Mouse (Mus musculus) kidney, embryonic 14.5 days (tissue): ENCODE results near the gene Gm13275. TPM values are rescaled to one million over a fixed set of nuclear protein-coding genes. Genes with fewer than 3 reads are reported as not detected.
"Not testable (repeated sequence)": the region's sequence is repeated elsewhere in the genome, so short reads cannot be mapped to it uniquely, and the experiment has no call there.

ENCODE experiments used
- ATAC-seq: fragments of 200-750 bp; cut with Nextera tagmentation; 2 replicates; pipeline ENCODE4 v1.8.0; 2017; ENCODE audit warnings: moderate number of reproducible peaks, mild to moderate bottlenecking, moderate TSS enrichment, moderate library complexity; ENCODE audit not compliant: low FRiP score, low TSS enrichment
- H3K27ac ChIP-seq: fragments of 300-500 bp; sonication (generic); 2 replicates; pipeline ENCODE4 v1.5.1; 2014; ENCODE audit warnings: low read depth, mild to moderate bottlenecking, low read length, moderate library complexity, mixed read lengths
- H3K27me3 ChIP-seq: fragments of 300-500 bp; sonication (generic); 2 replicates; pipeline ENCODE4 v1.6.1; 2014; ENCODE audit warnings: mild to moderate bottlenecking, low read length; ENCODE audit not compliant: control insufficient read depth, insufficient read depth
- H3K36me3 ChIP-seq: fragments of 300-500 bp; sonication (generic); 2 replicates; pipeline ENCODE4 v1.6.1; 2014; ENCODE audit warnings: low read length, mixed read lengths; ENCODE audit not compliant: control insufficient read depth, insufficient read depth
- H3K4me1 ChIP-seq: fragments of 300-500 bp; sonication (generic); 2 replicates; pipeline ENCODE4 v1.6.1; 2014; ENCODE audit warnings: low read length, mixed read lengths; ENCODE audit not compliant: control insufficient read depth, insufficient read depth
- H3K4me2 ChIP-seq: fragments of 300-500 bp; sonication (generic); replicated peaks from 2 replicates; pipeline ENCODE4 v1.6.1; 2014; ENCODE audit warnings: low read depth, mild to moderate bottlenecking, low read length
- H3K4me3 ChIP-seq: fragments of 300-500 bp; sonication (generic); 2 replicates; pipeline ENCODE4 v1.5.1; 2014; ENCODE audit warnings: mild to moderate bottlenecking, low read length
- H3K9ac ChIP-seq: fragments of 300-500 bp; sonication (generic); 2 replicates; pipeline ENCODE4 v1.6.1; 2014; ENCODE audit warnings: low read depth, mild to moderate bottlenecking, low read length, moderate library complexity
- H3K9me3 ChIP-seq: fragments of 300-500 bp; sonication (generic); 2 replicates; pipeline ENCODE4 v1.6.1; 2016; ENCODE audit warnings: low read length; ENCODE audit not compliant: control insufficient read depth
- WGBS: fragments of 180-500 bp; shearing (Covaris S2); extraction: QIAGEN DNeasy Blood & Tissue Kit; methylation state at CpG from one replicate; pipeline ENCODE4 v1.1.7; 2014; 5-methylcytosine and 5-hydroxymethylcytosine counted together
- polyA plus RNA-seq: library from polyadenylated mRNA; unstranded; fragments of >200 nt; fragmentation: Nextera tagmentation; extraction: Ambion mirVana; gene quantifications from 2 replicates; pipeline ENCODE4 v1.2.1, GENCODE M21; 2014

Gene Gm13275
- polyA plus RNA-seq, 1 experiment from 2014 or later: not detected

- H3K27me3 ChIP-seq, H3K36me3 ChIP-seq, H3K9ac ChIP-seq, H3K4me2 ChIP-seq, H3K9me3 ChIP-seq, ATAC-seq, H3K4me1 ChIP-seq, H3K4me3 ChIP-seq, H3K27ac ChIP-seq: not testable (repeated sequence)
- 70% methylated on average over 6 of the region's 8 CpGs for WGBS
These were observed 32.5 kb upstream of the Gm13275 start for GRCm38 (mm10) chr4:88761776-88762175.

DNA sequence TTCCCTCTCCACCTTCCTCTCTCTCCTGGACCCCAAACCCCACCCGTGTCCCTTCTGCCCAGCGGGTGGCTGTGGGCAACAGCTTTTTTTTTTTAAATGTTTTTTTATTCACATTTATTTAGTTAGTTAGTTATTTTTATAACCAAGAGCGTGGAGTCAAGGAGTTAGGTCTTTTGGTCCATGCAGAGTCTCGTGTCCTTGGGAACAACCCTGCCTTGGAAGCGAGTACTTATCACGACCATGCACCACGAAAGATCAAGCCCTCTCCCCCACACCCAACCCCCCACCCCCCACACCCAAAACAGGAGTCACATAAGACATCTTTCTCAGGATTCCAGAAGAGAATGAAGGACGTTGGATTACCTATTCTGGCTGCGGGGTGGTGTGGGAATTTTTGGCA, 31.9 kb upstream of the Gm13275 start:
- not testable (repeated sequence) for H3K4me3 ChIP-seq, H3K4me1 ChIP-seq, H3K27me3 ChIP-seq, H3K9me3 ChIP-seq, ATAC-seq, H3K4me2 ChIP-seq, H3K36me3 ChIP-seq, H3K27ac ChIP-seq, H3K9ac ChIP-seq
- WGBS: 60% methylated on average over 7 of the region's 9 CpGs

DNA sequence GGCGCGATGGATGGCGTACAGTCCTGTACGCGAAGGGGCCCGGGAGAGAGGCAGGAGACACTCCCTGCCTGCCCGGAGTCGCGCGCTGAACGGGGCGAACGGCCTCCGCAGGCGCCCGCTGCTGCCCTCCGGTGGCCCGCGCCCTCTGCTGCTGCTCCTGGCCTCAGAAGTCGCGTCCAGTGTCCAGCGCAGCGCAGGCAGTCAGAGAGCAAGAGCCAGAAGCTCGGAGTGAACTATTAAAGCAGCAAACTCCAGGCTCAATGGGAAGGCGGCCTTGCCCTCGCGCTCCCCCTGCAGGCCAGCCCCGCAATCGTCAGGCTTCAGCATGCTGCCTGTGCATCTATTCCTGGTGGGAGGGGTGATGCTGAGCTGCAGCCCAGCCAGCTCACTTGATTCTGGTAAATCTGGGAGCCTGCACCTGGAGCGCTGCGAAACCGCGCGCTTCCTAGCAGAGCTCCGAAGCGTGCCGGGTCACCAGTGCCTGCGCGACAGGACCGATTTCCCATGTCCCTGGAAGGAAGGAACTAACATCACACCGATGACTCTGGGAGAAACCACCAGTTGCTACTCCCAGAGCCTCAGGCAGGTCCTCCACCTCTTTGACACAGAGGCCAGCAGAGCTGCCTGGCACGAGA, 30.8 kb upstream of the Gm13275 start:
- not testable (repeated sequence) for H3K9ac ChIP-seq, ATAC-seq, H3K36me3 ChIP-seq, H3K4me1 ChIP-seq, H3K27ac ChIP-seq, H3K9me3 ChIP-seq, H3K27me3 ChIP-seq
- Histone ChIP-seq H3K4me3 (peak overlapping the region; percentile 20), H3K4me2 (peak overlapping the region; percentile 22)
- 3% methylated on average over 20 of the region's 42 CpGs for WGBS

- H3K4me1 ChIP-seq, H3K4me2 ChIP-seq, ATAC-seq, H3K9ac ChIP-seq, H3K4me3 ChIP-seq, H3K36me3 ChIP-seq, H3K27ac ChIP-seq, H3K9me3 ChIP-seq, H3K27me3 ChIP-seq: not testable (repeated sequence)
- WGBS: no CpG with 5 or more reads among the region's 32 CpGs
These were observed 20.8 kb upstream of the Gm13275 start, which contains the start of gene Gm13290 for GRCm38 (mm10) chr4:88773534-88773933. Gene Gm13290 (plus strand): TSS chr4:88773834.

DNA sequence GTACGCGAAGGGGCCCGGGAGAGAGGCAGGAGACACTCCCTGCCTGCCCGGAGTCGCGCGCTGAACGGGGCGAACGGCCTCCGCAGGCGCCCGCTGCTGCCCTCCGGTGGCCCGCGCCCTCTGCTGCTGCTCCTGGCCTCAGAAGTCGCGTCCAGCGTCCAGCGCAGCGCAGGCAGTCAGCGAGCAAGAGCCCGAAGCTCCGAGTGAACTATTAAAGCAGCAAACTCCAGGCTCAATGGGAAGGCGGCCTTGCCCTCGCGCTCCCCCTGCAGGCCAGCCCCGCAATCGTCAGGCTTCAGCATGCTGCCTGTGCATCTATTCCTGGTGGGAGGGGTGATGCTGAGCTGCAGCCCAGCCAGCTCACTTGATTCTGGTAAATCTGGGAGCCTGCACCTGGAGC, 17.7 kb upstream of the Gm13275 start, which contains the start of gene Gm13289:
Gene Gm13289 (plus strand): TSS at position 301 of the 400 bp plus-strand sequence.
- H3K4me3 ChIP-seq: not testable (repeated sequence)
- WGBS: no CpG with 5 or more reads among the region's 29 CpGs

GRCm38 (mm10) chr4:88779550-88779949, 14.7 kb upstream of the Gm13275 start, which contains the start of gene Gm13272:
Gene Gm13272 (plus strand): TSS chr4:88779850.
- H3K9me3 ChIP-seq, H3K4me2 ChIP-seq, H3K4me3 ChIP-seq, H3K27me3 ChIP-seq, H3K36me3 ChIP-seq, H3K9ac ChIP-seq, H3K4me1 ChIP-seq, H3K27ac ChIP-seq, ATAC-seq: not testable (repeated sequence)
- WGBS: no CpG with 5 or more reads among the region's 29 CpGs

More for the DNA sequence above, 17.7 kb upstream of the Gm13275 start, which contains the start of gene Gm13289:
- not testable (repeated sequence) for H3K4me1 ChIP-seq, H3K36me3 ChIP-seq, H3K27ac ChIP-seq, ATAC-seq, H3K27me3 ChIP-seq, H3K9ac ChIP-seq, H3K4me2 ChIP-seq, H3K9me3 ChIP-seq

DNA sequence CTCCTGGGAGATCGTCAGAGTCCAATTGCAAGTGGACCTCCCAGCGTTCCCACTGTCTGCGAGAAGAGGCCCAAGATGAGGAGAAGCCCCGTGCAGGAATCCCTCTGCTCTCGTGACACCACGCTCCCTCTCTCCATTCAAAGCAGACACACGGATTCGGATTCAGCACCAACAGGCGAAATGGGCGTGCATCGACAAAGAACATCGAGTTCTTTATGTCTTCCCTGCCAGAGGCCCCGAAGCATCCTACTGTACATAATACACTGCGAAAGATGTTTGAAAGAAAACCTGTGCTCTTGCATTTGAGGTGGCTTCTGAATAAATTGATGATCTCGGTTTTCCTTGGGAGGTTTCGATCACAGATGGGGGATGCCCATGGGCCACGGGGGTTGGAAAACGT, 14.0 kb upstream of the Gm13275 start:
- not testable (repeated sequence) for H3K4me1 ChIP-seq, H3K36me3 ChIP-seq, H3K4me2 ChIP-seq, H3K9ac ChIP-seq, H3K4me3 ChIP-seq, H3K27me3 ChIP-seq, H3K27ac ChIP-seq, H3K9me3 ChIP-seq, ATAC-seq
- WGBS: 44% methylated on average over 10 of the region's 18 CpGs

- WGBS: 4% methylated on average over 2 of the region's 7 CpGs
- H3K4me1 ChIP-seq, H3K4me2 ChIP-seq, ATAC-seq, H3K36me3 ChIP-seq, H3K9me3 ChIP-seq, H3K9ac ChIP-seq, H3K27ac ChIP-seq, H3K4me3 ChIP-seq, H3K27me3 ChIP-seq: not testable (repeated sequence)
These were observed 12.5 kb upstream of the Gm13275 start, which contains the start of gene Ifnz for GRCm38 (mm10) chr4:88781831-88782230. Gene Ifnz (plus strand): TSS chr4:88782131.

GRCm38 (mm10) chr4:88782335-88782734, 12.0 kb upstream of the Gm13275 start:
- WGBS: 0% methylated on average over 4 of the region's 31 CpGs
- not testable (repeated sequence) for H3K4me3 ChIP-seq, H3K27ac ChIP-seq, H3K4me2 ChIP-seq, ATAC-seq, H3K9ac ChIP-seq, H3K9me3 ChIP-seq, H3K36me3 ChIP-seq, H3K27me3 ChIP-seq, H3K4me1 ChIP-seq
